Mouse (Mus musculus) brain, adult 2 months (tissue): ENCODE measurements at regions not wholly inside any gene's neighbourhood (a gene's known extent, or its start where the extent isn't known, plus 50 kb on each side); places are given as distances from the start of the nearest gene placed in this dataset.
A peak's percentile ranks its signal among the peaks of the same experiment; 100 is the strongest.

ENCODE experiments used
- DNase-seq: peaks from one replicate; pipeline ENCODE4 v3.0.0; 2011; ENCODE audit warnings: low read depth, low spot score

GRCm38 (mm10) chr8:4411126-4411525 lies 81.7 kb upstream of the Cers4 start:
- DNase-seq, result peak; percentile 48

GRCm38 (mm10) chr8:4411836-4412235 lies 81.0 kb upstream of the Cers4 start:
- no peak for DNase-seq

GRCm38 (mm10) chr8:4413206-4413605 lies 79.6 kb upstream of the Cers4 start:
- peak; percentile 70 for DNase-seq

- DNase-seq, result peak; percentile 62
These were observed 79.1 kb upstream of the Cers4 start for GRCm38 (mm10) chr8:4413764-4414163.

GRCm38 (mm10) chr8:4417141-4417540 lies 75.7 kb upstream of the Cers4 start:
- DNase-seq, result no peak

- DNase-seq, result no peak
These were observed 59.7 kb upstream of the Cers4 start for GRCm38 (mm10) chr8:4433161-4433560.

GRCm38 (mm10) chr8:4436546-4436945 lies 56.3 kb upstream of the Cers4 start:
- no peak for DNase-seq
